Mouse (Mus musculus): ENCODE data around the gene Rnf214. TPM values are rescaled to one million over a fixed set of nuclear protein-coding genes. Genes with fewer than 3 reads are reported as not detected.

Gene Rnf214
- 13.0 and 15.9 TPM in 2 replicates for polyA plus RNA-seq (2015; fragmentation: Nextera tagmentation; extraction: Ambion mirVana)

DNA sequence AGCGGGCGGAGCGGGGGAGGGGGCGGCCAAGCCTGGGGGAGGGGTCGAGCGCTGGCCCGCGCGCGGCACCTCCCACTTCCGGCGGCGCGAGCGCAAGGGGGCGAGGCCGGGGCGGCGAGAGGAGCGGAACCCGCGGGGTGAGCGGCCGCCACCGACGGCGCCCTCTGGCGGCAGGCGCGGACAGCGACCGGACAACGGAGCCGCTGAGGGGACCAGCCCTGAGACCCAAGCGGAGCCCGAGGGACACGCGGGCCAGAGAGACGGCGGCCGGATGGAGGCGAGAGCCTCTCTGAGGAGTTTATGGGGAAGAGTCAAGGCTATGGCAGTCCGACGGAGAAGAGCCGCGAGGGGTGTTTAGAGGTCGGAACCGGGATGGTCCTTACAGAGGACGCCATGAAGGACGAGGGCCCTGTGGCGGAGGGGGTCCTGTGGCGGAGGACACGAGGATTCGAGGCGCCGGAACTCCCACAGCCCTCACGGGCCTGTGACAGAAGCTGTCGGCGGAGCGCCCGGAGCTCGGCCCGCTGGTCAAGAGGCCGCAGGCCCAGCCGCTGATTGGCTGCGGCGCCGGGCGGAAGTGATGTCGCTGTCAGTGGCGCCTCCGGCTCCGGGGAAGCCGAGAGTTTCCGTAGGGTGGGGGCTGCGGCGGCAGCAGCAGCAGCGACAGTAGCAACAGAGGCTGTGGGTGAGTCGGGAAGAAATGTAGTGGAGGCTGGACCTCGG, at the start of gene Rnf214, which contains the start of gene Pcsk7:
TSS of gene Rnf214 (minus strand) at position 557 of the 723 bp plus-strand sequence.
TSS of gene Pcsk7 (plus strand) at position 143 of the 723 bp plus-strand sequence.
- Histone ChIP-seq H3K4me3 (ENCODE audit: low read depth, low read length) (peak within 1 kb of the TSS; percentile 97), H3K4me2 (ENCODE audit: low read depth, low read length) (peak within 1 kb of the TSS; percentile 76), H3K27ac (ENCODE audit: low read depth) (peak within 1 kb of the TSS; percentile 100), H3K36me3 (replicated peaks; ENCODE audit: insufficient read depth, low read length) (peaks cover 24% of the 10 kb centered on the region), H3K9me3 (ENCODE audit: low read length) (no peaks in the 10 kb centered on the region), H3K9ac (replicated peaks) (peak within 1 kb of the TSS; percentile 99), H3K27me3 (ENCODE audit: insufficient read depth, low read length) (no peaks in the 10 kb centered on the region), H3K4me1 (ENCODE audit: insufficient read depth) (peaks cover 17% of the 10 kb centered on the region)
- peak; percentile 92 for DNase-seq
- under 1% methylated on average over 60 of the region's 80 CpGs for WGBS (ENCODE audit: insufficient replicate concordance)
- TF ChIP-seq CTCF (IDR thresholded peaks at IDR 0.05; ENCODE audit: low read depth), result peak; percentile 87
- no peak for TF ChIP-seq EP300 (IDR thresholded peaks at IDR 0.05; ENCODE audit: low read depth)
- peak; percentile 91 for ATAC-seq

DNA sequence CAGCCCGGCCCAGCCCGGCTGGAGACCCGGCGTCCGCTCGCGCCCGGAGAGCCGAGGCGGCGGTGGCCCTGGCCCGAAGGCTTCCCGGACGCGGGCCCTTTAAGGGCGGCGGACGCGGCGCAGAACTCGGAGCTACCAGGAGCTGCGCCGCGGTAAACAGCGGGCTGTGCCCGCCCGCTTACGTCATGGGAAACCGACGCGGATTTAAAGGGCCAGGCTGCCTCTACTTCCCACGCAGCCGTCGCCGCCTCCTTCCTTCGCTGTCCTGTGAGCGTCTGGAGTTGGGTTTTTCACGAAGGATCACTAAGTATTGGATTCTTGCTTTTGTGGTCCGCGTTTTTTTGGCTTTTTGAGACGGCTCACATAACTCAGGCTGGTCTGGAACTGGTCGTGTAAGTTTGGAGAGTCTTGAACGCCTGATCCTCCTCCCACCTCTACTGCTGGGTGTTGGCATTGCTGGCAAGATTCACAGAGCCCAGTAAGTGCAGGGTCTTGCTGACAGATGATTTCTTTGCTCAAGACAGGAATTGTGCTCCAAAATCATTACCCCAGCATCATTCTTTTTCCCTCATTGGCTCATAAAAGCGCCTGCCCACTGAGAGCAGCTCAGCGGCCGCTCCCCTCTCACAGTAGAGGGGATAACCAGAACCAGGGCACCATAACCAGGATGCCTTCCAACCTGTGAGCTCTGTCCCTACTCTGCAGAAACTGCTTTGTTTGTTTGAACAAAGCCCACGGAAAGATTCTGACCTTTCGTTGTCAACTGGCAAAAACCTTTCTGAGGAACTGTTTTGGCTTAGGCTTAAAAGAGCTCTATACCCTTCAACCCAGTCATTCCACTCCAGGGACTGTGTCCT, 48.6 kb upstream of the Rnf214 start, which contains the start of gene Sidt2:
TSS of gene Sidt2 (minus strand) at position 152 of the 857 bp plus-strand sequence.
- Histone ChIP-seq H3K4me2 (ENCODE audit: low read depth, low read length) (peak within 1 kb of the TSS; percentile 84), H3K9me3 (ENCODE audit: low read length) (no peaks in the 10 kb centered on the region), H3K36me3 (replicated peaks; ENCODE audit: insufficient read depth, low read length) (peaks cover 18% of the 10 kb centered on the region), H3K4me3 (ENCODE audit: low read depth, low read length) (peak within 1 kb of the TSS; percentile 79), H3K27me3 (ENCODE audit: insufficient read depth, low read length) (no peaks in the 10 kb centered on the region), H3K4me1 (ENCODE audit: insufficient read depth) (peaks cover 23% of the 10 kb centered on the region), H3K9ac (replicated peaks) (peak within 1 kb of the TSS; percentile 89), H3K27ac (ENCODE audit: low read depth) (peak within 1 kb of the TSS; percentile 95)
- TF ChIP-seq EP300 (IDR thresholded peaks at IDR 0.05; ENCODE audit: low read depth) (no peak), CTCF (IDR thresholded peaks at IDR 0.05; ENCODE audit: low read depth) (0 out of 2 replicates have a peak, but pooled peaks have one; percentile 4)
- ATAC-seq, result peak; percentile 93
- peak; percentile 90 for DNase-seq
- 4% methylated on average over 36 of the region's 48 CpGs for WGBS (ENCODE audit: insufficient replicate concordance)

DNA sequence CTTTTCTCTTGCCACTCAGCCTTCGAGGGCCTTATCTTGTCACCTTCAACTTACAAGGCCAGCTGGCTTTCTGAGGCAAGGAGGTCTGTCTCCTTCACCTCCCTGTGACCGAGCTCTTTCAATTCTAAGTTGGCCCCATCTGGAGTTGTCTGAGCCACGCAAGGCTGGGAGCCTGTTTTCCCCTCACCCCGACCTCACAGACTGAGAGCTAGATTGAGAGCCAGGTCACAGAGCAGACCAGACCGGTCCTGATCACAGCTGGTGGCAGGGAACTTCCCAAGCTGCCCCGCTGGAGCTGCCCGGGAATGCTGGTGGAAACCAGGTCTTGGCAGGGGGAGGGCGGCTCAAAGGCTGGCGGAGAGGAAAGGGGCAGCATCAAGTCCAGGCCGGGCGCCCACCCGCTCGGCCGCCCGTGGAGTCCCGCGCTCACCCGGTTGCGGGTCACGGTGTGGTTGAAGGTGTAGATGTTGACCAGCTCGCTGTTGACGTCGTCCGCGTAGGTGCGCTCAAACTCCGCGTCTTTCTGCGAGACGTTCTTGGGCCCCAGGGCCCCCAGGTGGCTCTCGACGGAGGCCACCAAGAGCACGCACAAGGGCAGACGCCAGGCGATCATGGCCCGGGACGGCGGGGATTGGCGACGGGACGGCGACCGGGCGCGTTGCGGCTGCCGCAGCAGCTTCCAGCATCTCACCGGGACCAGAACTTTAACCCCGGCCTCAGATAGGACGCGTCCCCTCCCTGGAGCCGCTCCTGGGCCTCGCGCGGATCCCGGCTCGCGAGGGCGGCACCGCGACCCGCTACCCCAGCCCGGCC, 47.8 kb upstream of the Rnf214 start:
- peak overlapping the region; percentile 79 for H3K4me3 ChIP-seq (ENCODE audit: low read depth, low read length)
- no peaks in the 10 kb centered on the region for H3K27me3 ChIP-seq (ENCODE audit: insufficient read depth, low read length)
- 4% methylated on average over 47 of the region's 63 CpGs for WGBS (ENCODE audit: insufficient replicate concordance)
- H3K9ac ChIP-seq (replicated peaks), result peak overlapping the region; percentile 89
- no peaks in the 10 kb centered on the region for H3K9me3 ChIP-seq (ENCODE audit: low read length)
- TF ChIP-seq EP300 (IDR thresholded peaks at IDR 0.05; ENCODE audit: low read depth), result no peak
- no peak for TF ChIP-seq CTCF (IDR thresholded peaks at IDR 0.05; ENCODE audit: low read depth)
- DNase-seq, result peak; percentile 68
- peaks cover 19% of the 10 kb centered on the region for H3K4me1 ChIP-seq (ENCODE audit: insufficient read depth)
- peak; percentile 64 for ATAC-seq
- peaks cover 26% of the 10 kb centered on the region for H3K36me3 ChIP-seq (replicated peaks; ENCODE audit: insufficient read depth, low read length)
- peak overlapping the region; percentile 84 for H3K4me2 ChIP-seq (ENCODE audit: low read depth, low read length)
- H3K27ac ChIP-seq (ENCODE audit: low read depth), result peak overlapping the region; percentile 95

DNA sequence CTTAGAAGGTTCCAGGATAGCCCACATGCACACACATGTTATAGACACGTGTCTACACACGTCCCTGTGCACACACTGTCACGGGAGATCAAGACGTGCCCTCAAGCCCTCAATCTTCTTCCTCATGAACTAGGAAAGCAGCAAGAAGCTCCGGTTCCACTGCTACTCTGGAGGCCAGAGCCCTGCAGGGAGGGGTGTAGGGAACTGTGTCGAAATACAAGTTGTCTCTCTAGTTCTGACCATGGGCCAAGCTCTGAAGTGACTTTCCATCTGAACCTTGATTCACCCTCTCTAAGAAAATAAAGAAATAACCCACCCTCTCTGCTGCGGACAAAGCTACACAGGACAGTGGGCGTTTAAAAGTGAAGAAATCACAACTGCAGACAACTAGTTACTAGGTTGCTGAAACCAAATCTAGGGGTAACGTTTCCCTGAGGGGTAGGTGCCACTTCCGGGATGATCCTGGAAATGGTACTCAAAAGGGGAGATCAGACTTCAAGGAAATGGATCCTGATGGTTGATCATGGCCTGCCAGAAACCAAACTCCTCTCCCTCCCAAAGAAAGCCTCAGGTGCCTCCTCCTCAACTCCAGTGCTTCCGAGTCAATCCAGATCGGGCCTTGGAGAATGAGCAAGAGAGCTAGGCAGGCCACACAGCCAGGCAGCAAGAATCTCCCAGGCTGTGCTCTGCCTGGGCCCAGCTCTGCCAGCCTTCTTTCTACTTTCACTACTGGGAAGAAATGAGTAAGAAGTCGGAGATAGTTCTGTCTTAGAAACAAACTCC, 47.0 kb upstream of the Rnf214 start:
- Histone ChIP-seq H3K4me1 (ENCODE audit: insufficient read depth) (peaks cover 19% of the 10 kb centered on the region), H3K27me3 (ENCODE audit: insufficient read depth, low read length) (no peaks in the 10 kb centered on the region), H3K9me3 (ENCODE audit: low read length) (no peaks in the 10 kb centered on the region), H3K4me3 (ENCODE audit: low read depth, low read length) (peak overlapping the region; percentile 79), H3K27ac (ENCODE audit: low read depth) (peak overlapping the region; percentile 95), H3K9ac (replicated peaks) (peak overlapping the region; percentile 89), H3K36me3 (replicated peaks; ENCODE audit: insufficient read depth, low read length) (peaks cover 32% of the 10 kb centered on the region), H3K4me2 (ENCODE audit: low read depth, low read length) (peak overlapping the region; percentile 84)
- TF ChIP-seq CTCF (IDR thresholded peaks at IDR 0.05; ENCODE audit: low read depth) (no peak), EP300 (IDR thresholded peaks at IDR 0.05; ENCODE audit: low read depth) (no peak)
- 48% methylated on average over 13 of the region's 13 CpGs for WGBS (ENCODE audit: insufficient replicate concordance)
- DNase-seq (no peak), ATAC-seq (no peak)

DNA sequence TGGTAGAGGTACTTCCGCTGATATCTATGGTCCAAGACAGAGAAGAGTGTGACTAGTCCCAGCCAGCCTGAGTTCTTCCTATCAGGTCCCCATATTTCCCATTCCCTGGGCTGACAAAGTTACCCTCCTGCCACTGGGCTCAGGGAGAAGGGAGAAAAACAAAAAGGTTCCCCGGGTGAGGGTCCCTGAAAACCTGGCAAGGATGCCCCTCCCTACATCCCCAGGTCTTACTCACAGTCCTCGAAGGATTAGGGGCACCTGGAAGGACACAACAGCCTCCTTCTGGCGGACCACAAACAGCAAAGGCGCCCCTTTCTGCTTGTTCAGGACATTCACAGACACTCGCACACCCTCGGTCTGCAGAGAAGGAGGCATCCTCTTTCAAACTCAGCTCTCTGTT, 46.2 kb upstream of the Rnf214 start:
- no peak for ATAC-seq
- H3K4me1 ChIP-seq (ENCODE audit: insufficient read depth), result peaks cover 19% of the 10 kb centered on the region
- DNase-seq, result no peak
- no peak overlapping the region for H3K27ac ChIP-seq (ENCODE audit: low read depth)
- peak overlapping the region; percentile 84 for H3K4me2 ChIP-seq (ENCODE audit: low read depth, low read length)
- TF ChIP-seq CTCF (IDR thresholded peaks at IDR 0.05; ENCODE audit: low read depth) (no peak), EP300 (IDR thresholded peaks at IDR 0.05; ENCODE audit: low read depth) (no peak)
- H3K9ac ChIP-seq (replicated peaks), result no peak overlapping the region
- 79% methylated on average over 7 of the region's 7 CpGs for WGBS (ENCODE audit: insufficient replicate concordance)
- peaks cover 39% of the 10 kb centered on the region for H3K36me3 ChIP-seq (replicated peaks; ENCODE audit: insufficient read depth, low read length)
- H3K9me3 ChIP-seq (ENCODE audit: low read length), result no peaks in the 10 kb centered on the region
- H3K27me3 ChIP-seq (ENCODE audit: insufficient read depth, low read length), result no peaks in the 10 kb centered on the region
- peak overlapping the region; percentile 79; the same call in 1 of the 2 replicates for H3K4me3 ChIP-seq (ENCODE audit: low read depth, low read length)

Data from liver, postnatal 0 days (tissue).